Mouse (Mus musculus) kidney, postnatal 10 days (tissue): Measurements from ENCODE around the gene Gm38394.

Source experiments
- DNase-seq: peaks from one replicate; pipeline ENCODE4 v3.0.0; 2021; ENCODE audit warnings: mixed read lengths

Gene Gm38394

DNA sequence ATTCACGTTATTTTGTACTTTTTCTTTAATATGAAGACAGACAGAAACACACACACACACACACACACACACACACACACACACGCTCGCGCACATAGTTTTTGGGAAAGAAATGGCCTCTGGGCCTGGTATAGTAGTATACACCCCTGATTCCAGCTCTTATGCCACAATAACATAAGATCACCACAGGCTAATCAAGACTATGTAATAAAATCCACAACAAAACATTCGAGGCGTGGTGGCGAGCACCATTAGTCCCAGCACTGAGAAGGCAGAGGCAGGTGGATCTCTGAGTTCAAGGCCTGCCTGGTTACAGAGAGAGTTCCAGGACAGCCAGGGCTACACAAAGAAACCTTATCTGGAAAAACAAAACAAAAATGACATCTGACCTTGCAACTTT, 1.8 kb upstream of the Gm38394 start:
- DNase-seq, result no peak

DNA sequence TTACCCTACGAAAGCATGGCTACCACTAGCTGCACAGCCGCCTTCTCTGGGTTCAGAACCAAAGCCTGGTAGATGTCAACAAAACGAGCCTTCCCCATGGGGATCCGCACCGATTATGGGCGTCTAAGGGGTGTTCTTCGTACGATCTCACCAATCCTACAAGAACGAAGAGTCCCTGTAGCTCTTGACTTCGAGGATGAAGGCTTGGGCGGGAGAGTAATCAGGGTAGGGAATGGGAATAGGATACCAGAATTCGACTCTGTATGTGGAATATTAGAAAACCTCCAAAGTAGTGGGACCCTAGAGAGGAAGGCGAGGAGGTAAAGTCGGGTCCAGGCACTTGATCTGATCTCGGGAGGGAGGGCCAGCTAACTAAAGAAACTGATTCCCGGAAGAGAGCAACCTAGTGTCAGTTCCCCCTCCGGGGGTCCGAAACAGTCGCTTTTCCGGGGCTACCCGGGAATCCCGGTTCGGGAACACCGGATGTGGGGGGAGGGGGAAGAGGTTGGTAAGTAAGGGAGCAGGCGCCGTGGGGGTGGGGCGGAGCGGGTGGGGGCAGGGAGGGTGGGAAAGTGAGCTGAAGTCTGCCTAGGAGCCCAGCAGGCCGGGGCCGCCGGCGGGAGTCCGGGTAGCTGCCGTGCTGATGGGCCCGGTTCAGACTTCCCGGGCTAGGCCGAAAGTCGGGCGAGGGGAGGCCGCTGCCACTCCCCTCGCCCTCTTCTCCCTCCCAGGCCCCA, 484 bp downstream of the Gm38394 start, which contains the start of gene Zbed6:
TSS of gene Zbed6 (minus strand) at position 420 of the 737 bp plus-strand sequence.
- peak; percentile 92 for DNase-seq

DNA sequence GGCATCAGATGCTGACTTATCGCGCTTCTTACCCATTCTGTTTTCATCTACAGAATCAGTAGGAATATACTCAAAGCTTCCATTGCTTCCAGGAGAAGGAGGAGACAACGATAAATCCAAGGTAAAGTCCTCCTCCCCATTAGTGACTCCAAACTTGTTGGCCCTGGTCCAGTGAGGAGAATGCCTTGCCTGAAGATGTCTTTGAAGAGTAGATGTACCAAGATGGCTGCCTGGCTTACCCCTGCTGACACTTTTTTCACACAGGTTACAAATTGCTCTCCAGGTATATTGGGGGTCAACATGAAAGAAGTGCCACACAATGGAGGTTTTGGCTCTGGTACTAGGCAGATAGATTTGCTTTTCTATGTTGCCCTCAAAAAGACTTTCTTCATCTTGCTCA, 2.2 kb downstream of the Gm38394 start:
- DNase-seq, result no peak

DNA sequence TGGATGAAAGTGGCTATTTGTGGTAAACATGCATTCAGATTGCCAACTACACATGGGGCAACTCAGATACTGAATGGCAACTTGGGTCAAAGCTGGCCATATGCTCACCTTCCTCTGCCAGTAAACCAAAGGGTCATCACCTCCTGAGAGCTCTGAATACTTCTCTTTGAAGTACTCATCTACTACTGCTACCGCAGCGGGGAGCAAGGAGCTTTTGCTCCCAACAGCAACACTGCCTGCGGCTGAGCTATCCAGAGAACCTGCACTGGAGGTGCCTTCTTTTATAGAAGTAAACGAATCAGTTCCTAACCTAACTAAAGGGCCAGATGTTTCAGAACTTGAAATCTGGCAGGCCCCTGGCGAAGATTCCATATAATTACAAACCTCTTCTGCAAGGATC, 4.3 kb downstream of the Gm38394 start:
- DNase-seq, result no peak

DNA sequence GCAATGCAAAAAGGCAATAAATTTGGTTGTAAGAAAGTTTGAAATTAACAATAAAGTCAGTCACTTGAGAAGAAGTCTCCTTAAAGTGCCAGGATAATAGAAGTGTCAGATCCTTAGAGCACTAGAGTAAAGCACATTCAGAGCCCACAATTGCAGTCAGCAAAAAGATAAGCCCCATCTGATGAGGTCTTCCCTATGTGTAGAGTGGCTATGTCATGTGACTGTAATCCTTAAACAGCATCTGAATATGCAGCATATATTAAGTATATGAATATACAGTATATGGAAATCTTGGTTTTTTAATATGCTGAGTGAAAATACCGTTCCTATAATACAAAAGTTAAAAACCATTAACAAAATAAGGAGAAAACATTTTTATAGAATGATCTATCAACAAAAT, 8.1 kb downstream of the Gm38394 start:
- DNase-seq, result no peak

DNA sequence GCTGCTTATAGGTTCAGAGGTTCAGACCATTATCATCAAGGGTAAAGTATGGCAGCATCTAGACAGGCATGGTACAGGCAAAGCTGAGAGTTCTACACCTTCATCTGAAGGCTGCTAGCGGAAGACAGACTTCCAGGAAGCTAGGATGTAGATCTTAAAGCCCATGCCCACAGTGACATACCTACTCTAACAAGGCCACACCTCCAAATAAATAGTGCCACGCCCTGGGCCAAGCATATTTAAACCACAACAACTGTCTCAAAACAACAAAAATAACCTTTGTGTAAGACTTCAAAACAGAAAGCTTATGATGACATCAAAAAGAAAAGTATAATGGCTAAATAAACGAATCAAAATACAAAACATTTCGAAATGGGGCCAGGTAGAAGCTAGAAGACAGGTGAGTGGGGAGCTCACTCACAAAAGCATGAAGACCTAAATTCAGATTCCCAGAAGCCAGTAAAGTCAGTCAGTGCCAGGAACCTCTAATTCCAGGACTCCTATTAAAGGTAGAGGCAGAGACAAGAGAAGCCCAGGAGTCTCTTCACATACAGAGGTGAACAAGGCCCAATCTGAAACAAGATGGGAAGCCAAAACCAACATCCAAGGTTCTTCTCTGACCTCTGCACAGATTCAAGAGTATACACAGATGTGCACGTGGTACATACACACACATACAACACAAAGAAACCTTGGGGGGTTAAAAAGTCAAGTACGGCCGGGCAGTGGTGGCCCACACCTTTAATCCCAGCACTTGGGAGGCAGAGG, 10.6 kb downstream of the Gm38394 start:
- DNase-seq, result no peak

DNA sequence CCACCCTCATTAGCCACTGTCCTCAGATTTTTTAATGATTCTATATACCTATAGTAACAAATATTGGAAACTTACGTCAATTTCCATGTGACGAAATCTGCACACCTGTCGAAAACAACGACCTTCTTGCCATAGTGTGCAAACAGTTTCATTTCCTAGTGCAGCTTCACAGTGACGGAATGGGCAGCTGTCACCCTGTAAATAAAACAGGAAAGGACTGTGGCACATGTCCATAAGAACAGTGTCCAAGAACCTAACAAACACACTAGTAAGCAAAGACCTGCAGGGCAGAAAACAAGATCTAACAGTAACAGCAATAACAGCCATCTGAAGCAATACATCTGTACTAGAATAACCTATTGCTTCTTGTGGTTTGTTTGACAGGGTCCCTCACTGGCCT, 15.5 kb downstream of the Gm38394 start:
- no peak for DNase-seq

DNA sequence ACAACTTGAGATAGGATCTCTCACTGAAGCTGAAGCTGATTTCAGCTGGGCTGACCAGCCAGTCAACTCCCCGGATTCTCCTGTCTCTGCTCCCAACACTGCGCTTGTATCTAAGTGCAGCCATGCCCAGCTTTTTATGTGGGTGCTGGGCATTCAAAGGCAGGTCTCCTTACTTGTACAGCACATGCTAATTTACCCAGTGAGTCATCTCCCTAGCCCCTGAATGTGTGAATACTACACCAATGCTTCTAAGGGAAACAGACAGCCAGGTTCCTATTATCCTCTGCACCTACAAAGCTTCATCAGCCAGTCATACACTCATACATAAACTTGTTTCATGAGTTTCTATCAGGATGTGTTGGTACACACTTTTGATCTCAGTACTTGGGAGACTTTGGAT, 20.0 kb downstream of the Gm38394 start:
- no peak for DNase-seq

DNA sequence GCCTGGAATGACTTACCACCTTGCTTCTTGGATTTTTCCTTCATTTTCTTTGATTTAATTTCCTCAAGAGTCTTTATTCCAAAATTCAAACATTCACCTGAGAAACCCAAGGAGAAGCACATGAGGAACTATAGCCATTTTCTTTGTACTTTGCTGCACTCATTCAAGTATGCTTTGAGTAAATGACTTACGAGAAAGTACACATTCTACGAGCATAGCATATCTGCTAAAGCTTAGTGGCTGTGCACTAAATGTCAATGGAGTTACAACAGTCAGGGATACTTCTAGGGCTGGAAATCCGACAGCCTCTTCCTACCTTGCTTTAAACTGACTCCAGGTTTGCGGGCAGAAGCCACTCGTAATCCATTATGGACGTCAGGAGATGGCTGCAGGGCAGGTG, 22.6 kb downstream of the Gm38394 start:
- DNase-seq, result no peak

DNA sequence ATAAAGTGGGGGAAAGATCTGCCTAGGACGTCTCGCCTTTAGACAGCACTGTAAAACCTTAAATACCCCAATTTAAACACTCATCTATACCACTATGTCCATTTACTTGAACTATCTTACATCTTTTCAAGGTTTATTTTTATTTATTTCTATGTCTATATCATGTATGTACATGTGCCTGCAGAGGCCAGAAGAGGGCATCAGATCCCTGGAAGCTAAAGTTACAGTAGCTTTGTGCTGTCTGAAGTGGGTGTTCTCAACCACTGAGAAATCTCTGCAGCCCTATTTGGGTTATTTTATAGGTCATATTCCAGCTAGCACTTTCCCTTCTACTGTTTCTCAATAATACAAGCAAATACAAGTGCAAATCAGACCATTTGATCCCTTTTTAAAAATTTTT, 28.9 kb downstream of the Gm38394 start:
- peak; percentile 33 for DNase-seq

DNA sequence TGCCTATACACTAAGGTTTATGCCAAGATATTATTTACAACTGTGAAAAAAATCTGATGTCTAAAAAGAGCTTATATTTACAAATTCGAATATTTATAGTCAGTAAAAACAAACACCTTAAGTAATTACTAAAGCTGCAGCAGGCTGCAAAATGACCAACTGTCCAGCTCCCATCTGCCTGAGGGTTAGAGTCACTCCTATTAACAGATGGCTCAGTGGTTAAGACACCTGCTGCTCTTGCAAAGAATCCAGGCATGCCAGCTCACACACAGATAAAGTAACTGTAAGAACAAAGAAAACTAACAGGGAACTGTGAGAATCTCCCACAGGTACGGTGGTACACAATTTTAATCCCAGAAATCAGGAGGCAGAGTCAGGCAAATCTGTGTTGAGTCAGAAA, 36.1 kb downstream of the Gm38394 start:
- no peak for DNase-seq

DNA sequence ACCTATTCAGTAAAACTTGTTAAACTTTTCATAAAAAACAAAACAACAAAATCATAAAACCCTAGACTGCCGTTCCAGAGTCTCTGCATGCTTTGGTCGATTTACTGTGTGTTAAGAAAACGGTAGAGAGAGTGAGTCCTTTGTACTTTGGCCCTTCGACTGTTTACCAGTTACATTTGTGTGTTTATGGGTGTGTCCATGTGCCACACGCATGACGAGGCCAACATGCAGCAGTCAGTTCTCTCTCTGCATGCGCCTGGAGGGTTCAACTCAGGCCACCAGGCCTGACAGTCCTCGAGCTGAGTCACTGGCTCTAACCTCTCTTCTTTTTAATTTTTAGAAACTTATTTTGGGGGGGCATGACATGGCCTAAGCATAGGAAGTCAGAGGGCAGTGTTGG, 42.8 kb downstream of the Gm38394 start:
- DNase-seq, result no peak

DNA sequence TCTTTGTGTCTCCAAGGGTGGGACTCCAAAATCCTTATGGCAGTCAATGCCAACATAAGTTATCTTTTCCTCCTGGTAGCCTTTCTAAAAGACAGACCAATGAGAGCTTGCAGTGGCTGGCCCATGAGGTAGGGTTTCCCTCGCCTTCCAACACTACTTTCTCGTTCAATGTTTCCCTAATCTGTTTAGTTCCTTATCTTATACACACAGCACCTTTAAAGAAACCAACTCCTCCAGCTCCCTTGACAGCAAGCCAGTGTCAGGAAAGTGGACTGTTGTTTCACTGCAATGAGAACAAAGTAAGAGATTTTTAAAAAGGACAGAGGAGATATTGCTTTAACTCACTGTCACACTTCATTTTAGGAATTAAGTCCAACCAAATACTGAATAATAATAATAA, 43.2 kb downstream of the Gm38394 start:
- no peak for DNase-seq

DNA sequence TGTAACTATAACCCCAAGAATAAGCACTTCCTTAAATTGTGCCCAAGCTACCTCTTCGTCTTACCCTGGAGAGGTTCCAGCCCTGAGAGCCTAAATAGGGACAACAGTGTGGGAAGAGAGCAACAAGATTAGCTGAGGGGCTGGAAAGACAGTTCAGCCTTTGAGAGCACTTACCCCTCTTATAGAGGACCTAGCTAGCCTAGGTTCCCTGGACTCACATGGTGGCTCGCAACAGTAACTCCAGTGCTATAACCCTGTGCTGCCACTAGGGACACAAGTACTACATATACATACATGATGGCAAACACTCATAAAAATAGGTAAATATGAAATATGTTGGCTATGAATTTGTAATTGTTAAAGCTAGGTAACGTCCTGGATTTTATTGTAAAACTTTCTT, 47.3 kb downstream of the Gm38394 start:
- no peak for DNase-seq

DNA sequence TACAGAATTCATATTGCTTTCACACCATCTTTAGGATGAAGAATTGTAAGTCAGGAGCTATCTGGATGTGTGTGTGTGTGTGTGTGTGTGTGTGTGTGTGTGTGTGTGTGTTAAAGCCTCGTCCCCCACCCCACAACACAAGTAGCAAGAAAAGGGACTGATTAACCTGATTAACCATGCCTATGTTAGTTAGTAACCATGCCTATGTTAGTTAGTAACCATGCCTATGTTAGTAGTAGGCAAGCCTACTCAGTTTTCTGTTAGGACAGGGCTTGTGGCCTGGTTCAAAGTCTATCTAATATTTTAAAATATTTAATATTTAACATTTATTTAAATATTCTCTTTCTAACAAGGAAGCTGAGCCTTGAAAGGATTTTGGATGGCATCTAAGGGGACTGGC, 49.7 kb downstream of the Gm38394 start:
- DNase-seq, result no peak

DNA sequence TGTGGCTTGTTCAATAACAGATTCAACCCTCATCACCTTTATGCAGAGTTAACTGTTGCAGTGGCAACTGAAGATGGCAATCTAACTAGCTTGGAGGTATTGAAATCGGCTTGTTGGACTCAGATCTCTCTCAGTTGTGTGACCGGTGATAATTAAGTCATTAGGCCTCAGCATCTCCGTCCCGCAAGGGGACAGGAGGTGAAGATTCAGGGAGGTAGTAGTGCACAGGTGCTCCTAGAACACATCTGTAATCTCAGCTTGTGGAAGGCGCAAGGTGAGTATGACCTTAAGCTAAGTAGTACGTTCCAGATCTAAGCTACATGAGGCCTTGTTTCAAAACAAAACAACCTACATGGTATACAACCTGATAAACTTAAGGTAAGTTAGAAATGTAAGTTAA, 50.5 kb downstream of the Gm38394 start:
- DNase-seq, result no peak

DNA sequence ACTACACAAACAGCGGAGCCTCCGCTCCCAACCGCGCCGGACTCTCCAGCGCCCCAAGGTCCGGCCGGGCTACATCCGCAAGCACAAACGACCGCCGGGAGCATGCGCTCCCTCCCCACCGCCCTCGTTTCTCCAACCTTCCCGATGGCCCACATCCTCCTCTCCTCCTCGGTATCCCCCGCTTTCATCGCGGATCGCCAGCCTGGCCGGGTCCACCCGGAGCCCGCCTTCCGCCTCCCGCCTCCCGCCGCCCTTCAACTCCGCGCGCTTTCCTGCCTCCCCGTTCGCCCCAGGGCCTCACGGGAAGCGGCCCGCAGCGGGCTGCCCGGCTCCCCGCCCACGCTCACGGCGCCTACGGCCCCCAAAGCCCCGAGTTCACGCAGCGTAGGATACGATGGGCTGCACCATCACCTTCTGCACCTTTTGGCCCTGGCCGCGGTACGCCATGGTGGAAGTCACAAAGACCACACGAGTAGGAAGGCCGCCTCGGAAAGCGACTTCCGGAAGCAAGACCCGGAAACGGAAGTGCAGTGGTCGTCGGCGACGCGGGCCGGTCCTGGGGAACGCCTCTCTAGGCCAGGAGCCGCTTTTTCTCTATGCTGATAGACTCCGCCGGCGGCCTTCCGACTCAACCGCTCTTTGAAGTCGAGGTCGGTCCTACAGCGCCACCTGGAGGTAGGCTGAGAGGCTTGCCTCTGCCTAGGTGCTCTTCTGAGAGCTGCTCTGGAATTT, 51.2 kb downstream of the Gm38394 start, which contains the start of gene Snrpe:
TSS of gene Snrpe (minus strand) at position 521 of the 732 bp plus-strand sequence.
- peak; percentile 98 for DNase-seq

DNA sequence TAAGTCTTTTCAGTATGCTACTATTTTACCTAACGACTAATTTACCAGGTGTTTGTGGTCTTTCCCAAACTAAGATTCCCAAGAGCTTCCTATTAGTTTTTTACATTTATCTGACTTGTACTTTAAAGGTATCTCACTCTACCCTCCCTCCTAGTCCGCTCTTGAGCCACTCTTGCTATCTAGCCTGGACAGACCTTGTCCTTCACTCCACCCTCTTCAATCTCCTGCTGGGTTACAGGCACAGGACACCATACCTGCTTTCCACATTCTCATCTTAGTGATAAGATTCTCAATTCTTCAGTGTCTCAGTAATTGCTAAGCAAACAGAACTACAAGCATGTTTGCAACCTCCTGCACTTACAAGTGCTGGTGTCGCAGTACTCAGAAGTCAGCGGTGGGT, 57.9 kb downstream of the Gm38394 start:
- no peak for DNase-seq

DNA sequence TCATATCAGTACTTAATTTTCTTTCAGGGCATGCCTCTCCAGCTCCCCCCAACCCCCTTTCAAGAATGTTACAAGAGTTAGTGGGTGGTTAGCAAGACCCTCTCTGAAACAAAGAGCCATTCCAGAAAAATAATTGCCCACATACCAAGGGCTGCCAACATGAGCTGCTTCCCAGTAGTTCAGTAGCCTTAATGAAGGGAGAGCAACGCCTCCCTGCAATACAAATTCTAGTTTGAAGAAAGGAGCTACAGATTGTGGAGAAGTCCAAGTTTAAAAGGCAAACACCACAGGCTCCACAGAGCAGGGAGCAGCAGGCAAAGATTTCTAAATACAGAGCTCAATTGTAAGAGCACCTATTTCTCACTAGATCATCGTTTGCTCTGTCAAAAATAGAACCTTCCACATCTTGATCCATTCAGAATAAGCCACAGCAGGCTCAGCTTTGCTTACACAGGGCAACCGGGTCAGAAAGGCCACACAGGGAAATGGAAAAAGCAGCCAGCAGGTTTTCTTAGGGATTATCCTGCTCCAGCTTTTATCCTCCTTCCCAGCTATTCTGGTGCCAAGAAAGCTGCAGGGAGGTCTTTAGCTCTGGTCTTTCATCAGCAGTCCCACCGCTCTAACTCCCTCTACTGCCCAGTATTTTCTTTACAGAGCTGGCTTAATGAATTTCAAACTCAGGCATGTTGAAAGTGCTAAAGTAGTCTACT, 64.7 kb downstream of the Gm38394 start:
- peak; percentile 51 for DNase-seq

DNA sequence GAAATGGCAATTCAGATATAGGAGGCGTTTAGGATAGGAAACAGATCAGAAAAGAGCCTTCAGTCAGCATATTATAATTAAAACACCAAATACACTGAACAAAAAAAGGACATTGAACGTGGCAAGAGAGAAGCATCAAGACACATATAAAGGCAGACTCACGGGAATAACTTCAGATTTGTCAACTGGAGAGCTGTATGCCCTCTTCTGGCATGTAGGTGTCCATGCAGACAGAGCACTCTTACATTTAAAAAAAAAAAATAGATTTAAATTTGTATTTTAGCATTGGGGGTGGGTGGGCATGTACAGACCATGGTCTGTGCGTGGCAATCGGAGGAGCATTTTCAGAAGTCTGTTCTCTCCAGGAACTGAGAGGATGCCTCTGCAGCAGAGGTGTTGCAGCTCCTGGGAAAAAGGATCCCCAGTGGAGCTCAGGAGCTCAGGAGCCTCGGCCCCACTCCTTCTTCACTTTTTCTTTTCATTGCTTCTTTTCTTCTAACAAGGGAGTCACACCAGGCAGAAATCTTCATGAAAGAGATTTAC, 75.1 kb downstream of the Gm38394 start:
- DNase-seq, result no peak

DNA sequence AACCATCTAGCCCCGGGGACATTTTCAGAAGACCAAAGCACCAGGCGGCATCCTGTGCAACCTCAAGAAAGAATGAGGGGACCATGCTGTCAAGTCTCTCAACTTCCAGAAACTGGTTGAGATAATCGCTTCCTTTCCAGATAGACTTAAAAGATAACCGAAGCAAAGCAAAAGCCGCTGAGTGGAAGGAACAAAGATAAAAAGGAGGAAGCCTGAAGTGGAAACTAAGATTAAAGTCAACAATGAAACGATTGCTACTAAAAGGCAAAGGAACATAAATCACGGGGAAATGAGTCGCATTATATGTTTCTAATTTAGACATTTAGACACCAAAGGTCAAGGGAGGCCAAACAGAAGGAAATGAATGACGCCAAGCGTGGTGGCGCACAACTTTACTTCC, 89.8 kb downstream of the Gm38394 start:
- no peak for DNase-seq
